Mouse (Mus musculus) thymus, postnatal 0 days (tissue): ENCODE measurements around the gene Eif3l. TPM values are rescaled to one million over a fixed set of nuclear protein-coding genes. Genes with fewer than 3 reads are reported as not detected.
"Not testable (repeated sequence)": the region's sequence is repeated elsewhere in the genome, so short reads cannot be mapped to it uniquely, and the experiment has no call there.

Source experiments
- DNase-seq: peaks from one replicate; pipeline ENCODE4 v3.0.0-alpha.2; 2015; ENCODE audit warnings: low spot score
- polyA plus RNA-seq: library from polyadenylated mRNA; unstranded; fragments of >200 nt; fragmentation: Nextera tagmentation; extraction: Ambion mirVana; gene quantifications from 2 replicates; pipeline ENCODE4 v1.2.1, GENCODE M21; 2015

Eif3l gene
- 200 and 212 TPM in 2 replicates for polyA plus RNA-seq

GRCm38 (mm10) chr15:79074913-79075532, at the start of gene Eif3l:
TSS of gene Eif3l (plus strand) at chr15:79075179.
- DNase-seq, result peak; percentile 84

GRCm38 (mm10) chr15:79025687-79026308, 49.2 kb upstream of the Eif3l start:
- no peak for DNase-seq

GRCm38 (mm10) chr15:79026511-79027290, 48.3 kb upstream of the Eif3l start:
- no peak for DNase-seq

GRCm38 (mm10) chr15:79027291-79028205, 47.4 kb upstream of the Eif3l start:
- no peak for DNase-seq

- peak; percentile 87 for DNase-seq
These were observed 46.7 kb upstream of the Eif3l start, which contains the start of gene H1f0 for GRCm38 (mm10) chr15:79028237-79028738. TSS of gene H1f0 (plus strand) at chr15:79028450.

- DNase-seq, result peak; percentile 28
These were observed 46.0 kb upstream of the Eif3l start for GRCm38 (mm10) chr15:79028823-79029484.

- DNase-seq, result peak; percentile 70
These were observed 45.3 kb upstream of the Eif3l start for GRCm38 (mm10) chr15:79029519-79030241.

GRCm38 (mm10) chr15:79030551-79031435, 44.2 kb upstream of the Eif3l start:
- DNase-seq, result peak; percentile 83

- not testable (repeated sequence) for DNase-seq
These were observed 43.1 kb upstream of the Eif3l start for GRCm38 (mm10) chr15:79031908-79032307.

GRCm38 (mm10) chr15:79037913-79038328, 37.1 kb upstream of the Eif3l start:
- peak; percentile 64 for DNase-seq

GRCm38 (mm10) chr15:79038331-79038730, 36.6 kb upstream of the Eif3l start:
- DNase-seq, result no peak

- peak; percentile 95 for DNase-seq
These were observed 36.1 kb upstream of the Eif3l start for GRCm38 (mm10) chr15:79038853-79039252.

- peak; percentile 59 for DNase-seq
These were observed 34.2 kb upstream of the Eif3l start for GRCm38 (mm10) chr15:79040501-79041416.

- DNase-seq, result no peak
These were observed 33.4 kb upstream of the Eif3l start, which contains the start of gene Galr3 for GRCm38 (mm10) chr15:79041585-79041984. TSS of gene Galr3 (plus strand) at chr15:79041885.

GRCm38 (mm10) chr15:79042721-79043491, 32.1 kb upstream of the Eif3l start:
- peak; percentile 29 for DNase-seq

- DNase-seq, result no peak
These were observed 30.1 kb upstream of the Eif3l start for GRCm38 (mm10) chr15:79044837-79045236.

- no peak for DNase-seq
These were observed 26.8 kb upstream of the Eif3l start for GRCm38 (mm10) chr15:79048186-79048585.
